Mouse (Mus musculus) Patski (cell line): ENCODE data around the gene Ptprn. TPM values are rescaled to one million over a fixed set of nuclear protein-coding genes. Genes with fewer than 3 reads are reported as not detected.

Experiments used
- ATAC-seq: fragments of 100-300 bp; one replicate; pipeline ENCODE4 v1.8.0; 2021
- CTCF ChIA-PET: fragments of 350-600 bp; sonication (Branson Sonifier 250); formaldehyde crosslinking; loops from one replicate; lab custom pipeline; 2022; ENCODE audit warnings: inconsistent platforms; lab: Charles Lee
- POLR2A ChIA-PET: fragments of 350-600 bp; sonication (Branson Sonifier 250); formaldehyde crosslinking; loops from one replicate; lab custom pipeline; 2022; ENCODE audit warnings: antibody characterized with exemption, inconsistent platforms; lab: Charles Lee
- DNase-seq: peaks from one replicate; pipeline ENCODE4 v3.0.0-alpha.2; 2011; ENCODE audit warnings: low read depth, low spot score
- H3K27me3 ChIP-seq: fragments of 371-371 bp; one replicate; pipeline ENCODE4 v1.5.1; 2021
- CTCF ChIP-seq: fragments of 100-300 bp; IDR thresholded peaks from one replicate; pipeline ENCODE4 v1.5.1; 2021
- in situ Hi-C: fragments of 300-500 bp; cut with MboI; formaldehyde crosslinking; loops from 3 replicates; pipeline ENCODE4 v1.11.1; 2018; ENCODE audit warnings: low pct_unique_long_range_greater_than_20kb, mixed read lengths
- polyA plus RNA-seq: library from polyadenylated mRNA; unstranded; gene quantifications from one replicate; pipeline ENCODE4 v1.2.3, GENCODE M21; 2021

Gene Ptprn
- polyA plus RNA-seq, 1 experiment from 2014 or later = 0.33 TPM

DNA sequence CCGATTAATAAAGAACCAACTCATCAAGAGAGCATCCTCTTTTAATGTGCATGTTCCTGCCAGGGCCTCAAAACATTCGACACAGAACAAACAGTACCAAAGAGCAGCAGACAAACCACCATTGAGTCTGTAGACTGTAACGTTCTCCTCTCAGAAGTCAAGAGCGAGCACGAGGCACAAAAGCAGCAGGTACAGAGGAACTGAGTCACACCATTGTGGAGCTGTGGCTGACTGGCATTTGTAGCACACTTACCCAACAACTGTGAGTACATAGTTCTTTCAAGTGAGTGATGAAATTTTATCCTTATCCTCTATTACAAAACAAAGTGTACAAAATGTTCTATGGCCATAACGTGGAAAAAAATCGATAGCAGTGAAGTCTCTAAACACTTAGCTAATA is 20.6 kb upstream of the Ptprn start:
- in situ Hi-C loops = no loop called here
- DNase-seq = no peak
- H3K27me3 ChIP-seq = peaks cover 21% of the 10 kb centered on the region
- no peak for ATAC-seq
- no peak for TF ChIP-seq CTCF
- ChIA-PET POLR2A (no interaction called here), CTCF (no interaction called here)

GRCm38 (mm10) chr1:75283017-75283416 is 18.7 kb upstream of the Ptprn start:
- H3K27me3 ChIP-seq = peaks cover 31% of the 10 kb centered on the region
- DNase-seq = no peak
- no peak for TF ChIP-seq CTCF
- CTCF ChIA-PET = no interaction called here
- POLR2A ChIA-PET = no interaction called here
- in situ Hi-C loops = no loop called here
- ATAC-seq = no peak

DNA sequence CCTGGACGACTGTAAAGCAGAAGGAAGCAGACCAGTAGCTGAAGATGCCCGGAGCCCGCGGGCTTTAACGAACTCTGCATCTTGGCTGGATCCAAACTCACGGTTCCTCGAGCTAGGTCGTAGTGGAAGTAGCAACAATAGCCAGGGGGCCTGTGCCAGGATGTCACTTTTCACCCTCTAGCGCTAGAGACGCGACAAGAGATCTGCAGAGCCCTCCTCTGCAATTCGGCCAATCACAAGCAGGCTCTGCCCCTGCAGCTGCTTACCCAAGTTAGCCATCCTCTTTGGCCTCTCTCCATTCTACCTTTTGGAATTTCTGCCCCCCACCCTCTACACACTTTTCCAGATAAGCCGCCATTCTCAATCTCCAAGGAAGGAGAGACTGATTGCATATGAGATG is 13.9 kb upstream of the Ptprn start, which contains the start of gene Resp18:
Gene Resp18 (minus strand): TSS at position 188 of the 400 bp plus-strand sequence.
- DNase-seq = no peak
- ChIA-PET POLR2A (no interaction called here), CTCF (no interaction called here)
- in situ Hi-C loops = no loop called here
- ATAC-seq = no peak
- H3K27me3 ChIP-seq = peaks cover 22% of the 10 kb centered on the region
- no peak for TF ChIP-seq CTCF

DNA sequence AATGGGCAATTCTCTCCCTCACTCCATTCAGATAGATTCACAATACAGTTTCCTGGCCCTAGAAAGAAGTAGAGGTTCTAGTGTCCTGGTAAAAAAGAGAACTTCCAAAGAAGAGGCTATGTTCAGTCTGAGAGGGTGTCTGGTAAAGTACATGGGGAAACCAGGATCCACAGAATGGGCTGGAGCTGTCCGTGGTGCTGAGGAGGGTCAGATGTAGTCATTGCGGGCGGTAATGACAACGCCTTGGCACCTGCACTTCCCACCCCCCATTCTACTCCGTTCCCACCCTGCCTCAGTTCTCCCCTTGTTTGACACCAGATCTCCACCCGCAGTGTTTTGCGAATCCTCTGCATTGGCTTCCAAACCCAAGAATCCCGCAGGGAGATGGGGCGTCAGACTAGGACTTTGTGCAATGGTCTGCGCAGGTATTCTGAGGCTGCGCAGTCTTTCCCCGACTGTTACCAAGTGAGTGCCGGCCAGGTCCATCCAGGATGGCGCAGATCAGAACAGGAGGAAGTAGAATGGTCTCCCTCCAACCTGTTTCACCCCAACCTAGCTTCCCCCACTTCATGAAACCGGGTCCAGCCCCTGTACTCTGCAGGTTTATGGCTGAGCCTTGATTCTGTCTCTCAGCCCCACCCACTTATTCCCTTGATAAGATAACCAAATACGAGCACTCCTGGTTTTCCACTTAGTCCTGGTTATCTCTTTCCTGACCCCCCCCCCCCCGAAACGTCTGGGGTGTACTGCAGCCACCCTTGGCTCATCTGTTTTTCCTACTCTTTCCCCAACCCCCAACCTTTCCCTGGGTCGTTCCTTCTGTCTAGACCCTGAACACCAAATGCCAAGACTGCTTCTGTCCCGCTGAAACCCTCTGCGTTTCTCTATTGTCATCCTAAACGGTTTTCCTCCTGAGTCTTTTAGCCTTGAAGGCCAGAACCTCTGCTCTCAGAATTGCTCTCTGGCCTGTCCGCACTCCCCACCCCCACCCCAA is 13.2 kb upstream of the Ptprn start:
- in situ Hi-C loops = no loop called here
- DNase-seq (peak; percentile 9), ATAC-seq (no peak)
- H3K27me3 ChIP-seq = peaks cover 27% of the 10 kb centered on the region
- TF ChIP-seq CTCF = no peak
- ChIA-PET POLR2A (interaction anchor here (1.2 kb wide), 1 partner anchor 22 kb away, joined by 6 read pairs; no protein-coding TSS in a partner anchor), CTCF (no interaction called here)

GRCm38 (mm10) chr1:75262969-75263951 is 1.0 kb downstream of the Ptprn start:
- in situ Hi-C loops = loop anchor here (10.0 kb wide), 1 partner anchor 318 kb away; no protein-coding TSS in a partner anchor
- H3K27me3 ChIP-seq = peaks cover 42% of the 10 kb centered on the region
- peak; percentile 42 for DNase-seq
- no peak for TF ChIP-seq CTCF
- peak; percentile 44 for ATAC-seq
- POLR2A ChIA-PET = no interaction called here
- CTCF ChIA-PET = no interaction called here

DNA sequence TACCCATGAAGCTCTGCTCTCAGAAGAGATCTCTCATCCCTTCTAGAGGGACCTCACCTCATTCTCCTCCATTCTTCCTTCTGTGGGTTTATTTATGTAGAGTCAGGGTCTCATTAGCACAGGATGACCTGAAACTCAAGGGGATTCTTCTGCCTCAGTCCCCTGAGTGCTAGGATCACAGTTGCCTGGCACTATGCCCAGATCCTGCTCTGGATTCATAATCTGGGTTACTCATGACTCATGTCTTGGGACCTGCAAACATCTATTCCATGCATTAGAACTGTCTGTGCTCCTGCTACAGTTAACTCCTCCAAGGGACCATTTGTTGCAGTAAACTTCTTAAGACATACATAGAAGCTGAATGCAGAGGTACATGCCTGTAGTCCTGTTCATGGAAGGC is 3.0 kb downstream of the Ptprn start:
- in situ Hi-C loops = loop anchor here (10.0 kb wide), 1 partner anchor 316 kb away; no protein-coding TSS in a partner anchor
- DNase-seq = no peak
- POLR2A ChIA-PET = no interaction called here

DNA sequence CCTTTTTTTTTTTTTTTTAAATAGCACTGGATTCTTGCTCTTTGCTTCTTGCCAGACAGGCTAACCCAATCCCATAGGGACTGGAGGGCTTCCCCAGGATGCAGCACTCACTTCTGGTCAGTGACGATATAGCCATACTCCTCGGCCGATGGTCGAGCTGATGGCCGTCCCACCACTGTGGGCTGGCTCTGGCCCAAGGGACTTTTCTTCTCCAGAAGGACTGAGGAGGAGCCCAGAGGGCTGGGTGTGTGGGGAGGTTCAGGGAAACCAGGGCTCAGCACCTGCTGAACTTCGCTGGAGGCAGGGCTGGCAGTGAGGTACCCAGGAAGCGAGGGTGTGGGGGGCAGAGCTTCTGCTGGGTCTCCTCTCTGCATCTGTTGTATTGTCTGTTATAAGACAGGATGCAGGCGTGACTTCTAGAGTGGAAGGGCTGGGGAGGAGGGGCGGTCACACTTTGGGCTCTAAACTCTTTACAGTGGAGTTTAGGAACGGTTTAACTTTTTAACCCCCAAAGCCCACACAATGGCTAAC is 8.7 kb downstream of the Ptprn start:
- ChIA-PET CTCF (interaction anchor here (0.6 kb wide), 1 partner anchor 320 kb away, joined by 3 read pairs; the partner anchor contains the start of gene Cfap65), POLR2A (interaction anchor here (0.7 kb wide), 1 partner anchor 21 kb away, joined by 6 read pairs; no protein-coding TSS in a partner anchor)
- no peak for TF ChIP-seq CTCF
- in situ Hi-C loops = loop anchor here (10.0 kb wide), 1 partner anchor 71 kb away; the partner anchor contains the start of gene Abcb6
- DNase-seq (no peak), ATAC-seq (no peak)
- peaks cover 3% of the 10 kb centered on the region for H3K27me3 ChIP-seq

More for the DNA sequence above, 3.0 kb downstream of the Ptprn start:
- CTCF ChIA-PET = no interaction called here
- TF ChIP-seq CTCF = no peak
- peaks cover 26% of the 10 kb centered on the region for H3K27me3 ChIP-seq
- ATAC-seq = no peak

- DNase-seq = no peak
- CTCF ChIA-PET = interaction anchor here (0.7 to 1.5 kb wide), 8 partner anchors 10 to 332 kb away, joined by 3 to 6 read pairs (median 3); no protein-coding TSS in a partner anchor
- TF ChIP-seq CTCF = no peak
- POLR2A ChIA-PET = interaction anchor here (0.9 to 1.2 kb wide), 2 partner anchors 114 to 120 kb away, joined by 3 to 5 read pairs; partner anchors contain the start of gene Slc23a3
- in situ Hi-C loops = loop anchor here (10.0 kb wide), 1 partner anchor 70 kb away; the partner anchor contains the start of gene Abcb6
- H3K27me3 ChIP-seq = no peaks in the 10 kb centered on the region
- ATAC-seq = no peak
Measured at GRCm38 (mm10) chr1:75254625-75255013, 9.7 kb downstream of the Ptprn start.

- ChIA-PET POLR2A (interaction anchor here (0.9 to 1.2 kb wide), 2 partner anchors 113 to 120 kb away, joined by 3 to 5 read pairs; partner anchors contain the start of gene Slc23a3), CTCF (interaction anchor here (0.6 to 1.5 kb wide), 17 partner anchors 9 to 332 kb away, joined by 3 to 6 read pairs (median 3); partner anchors contain the start of gene Nhej1)
- DNase-seq = no peak
- no peak for TF ChIP-seq CTCF
- in situ Hi-C loops = loop anchor here (10.0 kb wide), 1 partner anchor 69 kb away; the partner anchor contains the start of gene Abcb6
- ATAC-seq = no peak
- H3K27me3 ChIP-seq = no peaks in the 10 kb centered on the region
Measured at GRCm38 (mm10) chr1:75253849-75254624, 10.3 kb downstream of the Ptprn start.
